Mouse (Mus musculus) kidney, adult 18-20 months (tissue): Measurements from ENCODE around the gene Filip1l.

Source experiments
- DNase-seq: peaks from one replicate; pipeline ENCODE4 v3.0.0; 2021

Filip1l gene

DNA sequence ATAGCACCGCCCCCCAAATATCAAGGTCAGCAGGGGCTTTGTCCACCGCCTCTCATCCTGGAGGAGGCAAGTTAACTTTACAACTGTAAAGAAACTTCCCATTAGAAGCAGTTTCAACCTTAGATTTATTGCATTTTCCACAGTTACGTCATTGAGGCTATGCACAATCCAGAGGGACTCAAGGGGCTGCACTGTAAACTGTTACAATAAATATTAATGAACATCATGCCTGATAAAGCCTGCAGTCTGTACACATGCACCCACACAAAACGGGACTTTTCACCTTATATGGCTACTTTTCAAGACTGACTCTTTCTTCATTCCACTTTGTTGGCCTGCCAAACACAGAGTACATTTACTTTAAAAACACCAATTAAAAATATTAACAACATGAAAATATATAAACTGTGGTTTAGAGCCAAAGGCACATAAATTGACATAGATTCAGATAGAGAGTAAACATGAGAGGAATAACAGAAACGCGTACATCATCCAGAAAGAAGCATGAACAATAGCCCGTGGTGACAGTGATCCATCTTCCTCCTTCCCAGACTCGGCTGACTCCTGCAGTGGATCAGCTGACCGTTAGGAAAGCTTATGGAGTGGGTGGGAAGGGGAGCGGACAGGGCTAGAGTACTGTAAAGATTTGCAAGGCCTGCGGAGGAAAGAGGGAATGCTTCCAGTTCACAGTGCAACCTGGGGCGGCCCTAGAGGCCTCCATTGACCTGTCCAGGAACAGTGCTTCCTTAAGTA is 131.3 kb downstream of the Filip1l start:
- DNase-seq: no peak

DNA sequence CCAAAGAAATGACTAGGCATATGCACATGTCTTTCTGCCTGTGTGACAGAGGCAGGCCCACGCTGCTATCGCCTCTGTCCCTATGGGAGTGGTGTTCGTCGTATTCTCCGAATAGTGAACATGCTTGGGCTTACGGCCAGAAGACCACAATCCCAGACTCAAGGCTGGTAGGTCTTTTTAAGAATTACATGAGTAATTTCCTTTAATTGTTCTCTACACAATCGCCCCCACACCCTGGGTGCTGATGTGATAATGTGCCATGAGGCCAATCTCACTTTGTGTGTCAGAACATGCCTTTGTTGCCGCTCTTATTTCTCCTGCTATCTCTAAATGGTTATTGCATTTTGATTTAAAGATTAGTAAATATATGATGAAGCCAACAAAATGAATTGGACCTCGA is 132.4 kb downstream of the Filip1l start:
- DNase-seq: no peak

DNA sequence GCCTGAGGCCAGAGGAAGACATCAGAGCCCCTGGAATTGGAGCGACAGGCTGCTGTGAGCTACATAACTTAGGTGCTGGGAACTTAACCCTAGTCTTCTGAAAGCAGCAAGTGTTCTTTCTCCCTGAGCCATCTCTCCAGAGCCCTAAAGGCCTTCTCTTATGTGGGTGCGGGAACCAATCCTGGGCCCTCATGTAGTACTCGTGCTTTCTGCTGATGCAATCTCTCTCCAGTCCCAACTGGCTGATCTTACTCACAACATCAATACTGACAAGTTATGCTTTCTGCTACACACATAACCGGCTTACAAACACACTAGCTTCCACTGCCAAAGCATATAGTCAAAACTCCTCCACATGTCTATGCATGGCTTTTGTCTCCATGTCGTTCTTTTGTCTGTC is 133.4 kb downstream of the Filip1l start:
- no peak for DNase-seq

DNA sequence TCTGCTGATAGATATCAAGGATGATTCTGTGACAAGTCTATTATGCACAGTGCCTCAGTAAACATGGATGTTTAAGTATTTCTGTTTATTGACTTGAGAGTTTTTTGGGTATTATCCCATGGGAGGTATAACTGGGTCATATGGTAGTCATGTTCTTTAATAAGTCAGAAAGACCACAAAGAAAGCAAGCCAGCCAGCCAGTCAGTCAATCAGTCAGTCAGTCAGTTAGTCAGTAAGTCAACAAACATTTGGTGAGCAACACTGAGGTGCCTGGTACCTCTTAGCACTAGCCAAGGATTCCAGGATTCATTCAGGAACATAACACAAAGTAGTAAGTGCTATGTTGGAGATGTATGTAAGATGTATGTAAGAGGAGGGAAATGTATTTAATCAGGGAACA is 135.8 kb downstream of the Filip1l start:
- no peak for DNase-seq

DNA sequence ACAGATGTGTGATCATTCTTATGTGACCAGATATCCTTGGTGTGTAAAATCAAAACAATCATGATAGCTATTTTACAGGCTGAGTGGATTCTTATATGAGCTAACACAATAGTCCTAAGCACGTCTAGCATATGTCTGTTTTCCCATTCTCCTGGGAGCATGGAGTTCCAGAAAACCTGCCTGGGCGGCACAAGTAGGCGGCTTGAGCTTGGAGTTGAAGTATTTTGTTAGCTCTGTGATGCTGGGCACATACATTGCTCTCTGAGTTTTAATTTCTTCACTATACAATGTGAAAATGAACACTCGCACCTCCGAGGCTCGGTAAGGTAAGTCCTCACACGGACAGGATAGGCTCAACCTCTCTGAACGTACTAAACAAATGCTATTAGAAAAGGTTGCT is 137.8 kb downstream of the Filip1l start:
- no peak for DNase-seq

DNA sequence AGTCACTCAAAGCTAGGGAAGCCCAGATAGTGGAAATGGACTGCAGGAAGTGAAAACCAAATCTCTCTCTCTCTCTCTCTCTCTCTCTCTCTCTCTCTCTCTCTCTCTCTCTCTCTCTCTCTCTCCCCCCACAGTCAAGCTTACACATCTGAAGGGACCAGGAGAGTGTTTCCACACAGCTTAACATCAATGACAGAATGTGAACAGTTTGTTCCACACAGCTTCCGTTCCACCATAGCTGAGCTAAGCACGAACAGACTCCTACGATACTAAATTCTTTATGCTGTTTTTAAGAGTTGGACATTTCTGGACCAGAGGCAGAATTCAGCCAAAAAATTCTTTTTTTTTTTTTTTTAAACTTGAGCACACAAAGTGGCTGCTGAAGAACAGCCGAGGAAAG is 139.0 kb downstream of the Filip1l start:
- DNase-seq: no peak

DNA sequence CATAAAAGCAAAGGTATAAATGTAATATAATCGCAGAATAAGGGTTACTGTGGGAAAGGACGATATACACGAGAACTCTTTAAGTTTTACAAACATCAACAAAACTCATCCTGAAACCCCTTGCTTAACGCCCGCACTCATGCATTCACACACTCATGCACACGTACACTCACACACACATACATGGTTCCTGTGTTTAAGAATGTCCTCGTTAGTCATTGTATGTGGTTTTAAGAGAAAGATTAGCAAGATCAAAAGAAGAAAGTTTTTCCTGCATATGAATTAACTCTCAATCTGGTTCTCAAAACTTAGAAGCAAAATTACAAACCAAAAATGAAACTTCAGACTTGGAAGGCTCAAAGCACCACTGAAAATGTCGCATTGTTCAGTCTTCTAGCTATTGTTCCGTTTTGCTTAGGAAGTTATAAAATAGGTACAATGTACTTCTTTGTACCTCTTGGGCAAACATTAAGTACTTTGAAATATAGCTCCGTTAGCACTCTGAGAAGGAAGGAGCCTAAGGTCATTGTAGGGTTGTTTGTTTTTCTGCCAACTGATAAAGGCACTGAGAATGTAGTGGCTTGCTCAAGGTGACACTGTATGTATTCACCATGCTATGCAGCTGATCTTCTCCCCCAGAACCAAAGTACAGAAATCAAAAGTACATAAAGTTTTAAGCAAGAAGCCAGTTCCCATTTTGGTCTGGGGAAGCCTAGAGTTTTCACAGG is 142.7 kb downstream of the Filip1l start:
- DNase-seq: no peak

DNA sequence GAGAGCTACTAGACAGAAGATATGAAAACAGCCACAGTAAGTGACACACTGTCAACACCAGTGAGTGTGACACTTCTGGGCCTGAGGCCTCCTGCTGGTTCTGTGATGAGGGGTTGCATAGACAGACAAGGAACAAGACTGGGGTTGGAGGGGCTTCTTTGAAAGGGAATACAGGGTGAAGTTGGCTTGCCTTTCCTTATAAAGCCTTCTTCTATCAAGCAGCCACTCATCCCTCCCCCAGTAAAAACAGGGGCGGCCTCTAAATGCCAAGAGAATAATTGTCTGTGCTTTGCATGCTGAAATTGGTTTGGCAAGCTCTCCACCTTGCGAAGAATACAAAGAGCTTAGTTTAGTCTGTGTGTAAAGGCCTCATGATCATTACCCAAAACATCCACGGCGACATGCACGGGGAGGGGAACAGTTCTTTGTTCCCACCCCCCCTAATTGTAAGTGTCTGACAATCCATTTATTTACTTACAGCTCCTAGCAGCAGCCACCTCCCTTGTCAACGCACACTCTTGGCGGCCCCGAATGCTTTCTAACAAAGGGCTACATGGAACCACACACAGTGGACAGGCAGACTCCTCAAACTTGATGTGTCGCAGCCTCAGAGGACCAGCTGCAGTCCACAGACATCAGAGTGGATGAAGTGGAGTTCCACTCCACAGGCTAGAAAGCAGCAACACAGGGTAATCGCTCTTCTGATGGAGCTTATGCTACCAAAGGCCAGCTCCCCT is 143.7 kb downstream of the Filip1l start:
- DNase-seq: no peak

DNA sequence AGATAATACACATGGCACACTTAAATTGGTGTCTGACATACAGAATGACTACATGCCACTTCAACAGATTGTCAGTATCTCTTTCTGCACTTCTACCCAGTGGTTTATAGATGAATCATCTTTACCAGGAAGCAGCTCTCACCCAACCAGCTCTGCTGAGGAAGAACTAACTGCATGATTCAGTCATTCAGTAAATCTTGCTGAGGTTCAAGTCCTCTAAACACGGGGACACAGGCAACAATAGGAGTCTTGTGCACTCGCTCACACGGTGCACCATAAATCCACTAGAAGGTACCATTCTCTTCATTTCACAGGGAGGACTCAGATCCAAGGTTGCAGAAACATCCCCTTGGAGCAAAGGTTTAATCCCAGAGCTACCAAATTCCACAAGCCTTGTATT is 148.0 kb downstream of the Filip1l start:
- no peak for DNase-seq

DNA sequence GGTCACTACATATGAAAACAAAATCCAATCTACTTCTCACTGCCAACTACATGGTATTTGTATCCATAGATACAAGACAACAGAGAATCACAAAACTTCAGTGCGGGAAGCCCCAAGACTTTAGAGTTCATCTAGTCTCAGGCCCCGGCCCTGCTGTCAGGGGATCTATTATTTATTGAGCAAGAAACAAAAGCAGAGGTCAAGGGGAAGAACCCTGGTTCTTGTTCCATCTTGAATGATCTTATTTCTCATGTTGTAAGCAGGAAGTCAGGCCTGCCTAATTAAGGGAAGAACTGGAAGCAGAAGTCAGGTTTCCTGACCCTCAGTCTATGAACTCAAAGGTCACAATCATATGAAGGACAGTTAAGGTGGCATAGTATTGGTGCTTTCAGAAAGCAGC is 149.3 kb downstream of the Filip1l start:
- DNase-seq: no peak

DNA sequence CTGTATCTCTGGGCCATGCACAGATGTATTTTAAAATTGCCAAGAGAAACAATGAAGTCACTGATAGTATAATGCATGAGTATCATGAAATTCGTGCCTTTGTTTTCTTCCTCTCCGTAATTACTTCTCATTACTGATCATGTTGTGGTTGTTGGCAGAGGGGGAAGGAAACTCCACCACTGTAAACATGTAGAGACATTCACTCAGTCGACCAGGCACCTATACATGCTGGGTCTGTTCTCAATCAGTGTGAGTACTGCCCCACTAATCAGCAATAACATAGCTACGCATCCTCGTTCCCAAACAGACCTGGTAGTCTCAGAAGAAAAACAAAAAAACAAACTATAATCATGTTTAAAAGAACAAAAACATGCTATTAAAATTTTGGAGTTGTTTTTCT is 149.9 kb downstream of the Filip1l start:
- no peak for DNase-seq

DNA sequence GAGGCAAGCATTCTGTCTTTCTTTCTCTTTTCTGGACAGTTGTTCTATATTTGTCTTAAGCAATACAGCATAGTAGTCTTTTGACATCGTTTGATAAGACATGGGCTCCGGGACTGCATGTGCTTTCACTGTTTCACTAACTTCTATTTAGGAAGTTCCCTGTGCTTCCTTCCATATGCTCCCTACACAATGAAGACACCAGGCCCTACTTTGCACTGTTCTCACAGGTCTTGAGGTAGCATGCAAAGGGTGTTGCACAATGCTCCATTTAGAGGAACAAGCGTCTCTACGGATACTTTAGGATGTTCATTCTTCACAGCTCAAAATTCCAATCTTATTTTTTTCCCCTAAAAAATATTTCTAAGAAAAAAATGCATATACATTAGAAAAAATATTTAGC is 151.8 kb downstream of the Filip1l start:
- no peak for DNase-seq

DNA sequence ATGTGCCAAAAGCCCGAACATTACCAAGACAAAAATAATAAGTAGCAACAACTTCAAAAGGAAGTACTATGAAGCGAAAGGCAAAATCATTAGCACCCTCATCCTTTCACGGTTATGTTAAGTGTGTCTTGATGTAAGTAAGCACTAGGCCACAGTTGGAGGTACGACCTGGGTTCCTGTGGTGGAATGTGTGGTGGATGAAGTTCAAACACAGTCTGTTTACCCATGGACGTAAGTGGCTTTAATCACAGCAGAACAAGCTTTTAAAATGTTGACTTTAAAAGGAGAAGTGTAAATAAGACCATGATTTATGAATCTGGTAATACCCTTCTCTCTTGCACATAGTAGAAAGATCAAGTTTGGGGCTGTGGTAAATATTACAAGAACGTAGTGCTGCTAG is 153.2 kb downstream of the Filip1l start:
- DNase-seq: no peak

DNA sequence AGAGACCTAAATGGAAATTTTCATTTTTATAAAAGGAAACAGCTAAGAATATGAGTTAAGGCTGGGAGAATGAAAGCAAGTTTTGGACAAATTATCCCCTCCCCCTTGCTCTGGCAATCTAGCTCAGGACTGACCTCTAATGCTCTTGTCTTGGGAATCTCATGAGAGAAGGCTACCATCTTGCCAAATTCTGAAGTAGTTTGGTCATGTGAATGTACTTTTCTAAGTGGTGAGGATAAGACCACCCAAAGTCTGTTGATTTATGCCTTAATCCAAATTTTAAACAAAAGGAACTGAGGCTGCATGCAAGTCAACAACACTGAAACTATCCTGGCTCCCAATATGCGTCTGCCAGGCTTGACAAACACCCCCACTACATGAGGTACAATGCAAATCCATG is 155.5 kb downstream of the Filip1l start:
- DNase-seq: no peak

DNA sequence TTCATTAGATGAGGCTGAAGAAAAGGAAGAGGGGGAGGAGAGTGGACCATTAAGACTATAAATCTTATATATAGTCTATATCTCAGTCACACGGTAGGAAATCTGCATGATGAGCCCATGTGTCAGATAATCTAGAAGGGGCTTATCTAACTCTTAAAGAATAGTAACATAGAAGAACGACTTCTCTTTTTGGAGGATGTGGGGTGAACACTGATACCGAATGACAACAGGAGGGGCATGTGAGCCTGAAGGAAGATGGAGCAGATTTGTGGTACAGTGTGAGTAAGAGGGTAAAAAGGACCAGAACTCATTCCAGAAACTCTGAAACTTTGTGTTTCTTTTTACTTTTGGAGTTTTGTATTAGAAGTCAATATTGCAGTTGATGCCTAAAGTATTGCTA is 156.2 kb downstream of the Filip1l start:
- DNase-seq: no peak

DNA sequence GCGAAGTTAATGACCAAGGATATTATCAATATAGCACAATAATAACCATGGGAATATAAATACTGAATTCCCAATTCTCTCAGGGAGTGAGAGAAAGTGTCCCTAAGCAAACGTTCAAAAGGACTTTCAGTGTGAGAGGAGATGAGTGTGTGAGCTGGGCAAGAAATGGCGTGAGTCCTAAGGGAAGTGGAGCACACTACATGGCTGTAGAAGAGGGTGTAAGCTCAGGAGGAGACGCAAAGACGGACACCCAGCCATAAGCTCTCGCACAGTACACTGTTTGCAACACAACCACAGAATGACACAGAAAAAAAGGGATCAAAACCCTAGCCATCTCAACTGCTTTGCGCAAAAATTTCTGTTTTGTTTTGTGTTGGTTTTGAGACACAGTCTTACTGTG is 160.7 kb downstream of the Filip1l start:
- DNase-seq: no peak

DNA sequence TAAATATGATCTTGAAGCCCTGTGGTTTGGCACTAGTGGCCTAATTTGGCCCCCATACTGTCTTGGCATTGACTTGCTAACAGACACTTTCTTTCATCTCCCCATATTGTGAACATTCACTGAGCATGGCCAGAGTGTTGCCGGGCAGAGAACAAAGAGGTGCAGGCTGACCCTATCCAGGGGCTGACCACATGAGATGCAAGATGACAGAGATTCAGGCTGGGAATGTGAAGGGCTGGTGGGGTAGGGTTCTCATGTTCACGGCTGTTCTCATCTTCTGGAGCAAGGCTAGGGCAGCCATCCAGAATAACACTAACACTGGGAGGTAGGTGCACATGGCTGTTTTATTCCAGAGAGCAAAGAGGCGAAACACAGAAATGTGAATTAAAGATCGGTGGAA is 161.5 kb downstream of the Filip1l start:
- no peak for DNase-seq

DNA sequence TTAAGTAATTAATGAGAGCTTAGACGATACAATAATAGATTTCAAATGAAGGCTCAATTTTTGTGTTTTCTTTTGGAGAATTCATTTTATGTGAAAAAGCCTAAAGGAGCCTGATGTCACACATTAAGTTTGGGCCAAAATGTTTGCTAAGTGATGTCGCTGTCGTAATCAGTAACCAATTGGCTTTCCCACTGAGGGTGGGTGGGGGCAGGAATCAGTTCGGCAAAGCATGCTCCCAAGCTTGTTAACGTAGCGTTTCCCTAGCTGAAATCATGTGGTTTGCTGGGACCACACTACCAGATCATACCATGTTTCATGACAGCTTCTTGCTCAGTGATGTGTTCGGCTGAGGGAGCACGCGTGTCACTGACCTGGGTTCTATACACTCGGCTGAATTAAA is 162.7 kb downstream of the Filip1l start:
- no peak for DNase-seq

DNA sequence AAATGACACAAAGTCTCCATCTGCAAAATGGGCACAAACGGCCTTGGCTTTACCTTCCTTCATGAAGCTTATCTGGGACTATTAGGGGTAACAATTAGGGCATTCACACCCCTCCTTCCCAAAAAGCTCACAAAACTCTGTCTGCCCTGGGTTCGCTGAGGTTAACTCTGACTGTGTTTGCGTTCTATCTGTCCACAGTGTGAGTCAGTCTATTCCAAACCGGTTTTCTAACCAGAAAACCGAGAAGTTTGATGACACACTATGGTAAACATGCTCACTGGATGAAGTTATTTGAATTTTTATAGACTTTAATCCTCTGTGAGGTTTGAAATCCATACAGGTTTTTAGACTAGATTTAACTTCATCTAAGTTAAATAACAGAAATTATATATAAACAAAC is 172.2 kb downstream of the Filip1l start:
- DNase-seq: no peak

DNA sequence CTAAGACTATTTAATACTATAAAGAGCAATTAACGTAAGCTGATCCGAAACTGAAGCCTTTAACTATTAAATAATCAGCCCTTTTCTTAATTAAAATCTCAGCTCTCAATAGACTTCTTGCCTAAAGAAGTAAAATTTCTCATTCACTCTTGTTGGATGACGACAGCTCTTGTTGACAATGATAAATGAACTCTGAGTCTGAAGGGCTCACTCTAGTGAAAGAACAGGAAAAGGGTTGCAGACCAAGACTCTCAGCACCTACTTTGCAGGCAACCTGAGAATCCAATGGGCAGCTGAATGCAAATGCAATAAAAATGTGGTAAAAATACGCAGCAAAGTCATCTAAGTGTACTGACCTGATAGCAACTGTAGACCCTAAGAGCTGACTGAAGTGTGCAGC is 172.6 kb downstream of the Filip1l start:
- DNase-seq: no peak

DNA sequence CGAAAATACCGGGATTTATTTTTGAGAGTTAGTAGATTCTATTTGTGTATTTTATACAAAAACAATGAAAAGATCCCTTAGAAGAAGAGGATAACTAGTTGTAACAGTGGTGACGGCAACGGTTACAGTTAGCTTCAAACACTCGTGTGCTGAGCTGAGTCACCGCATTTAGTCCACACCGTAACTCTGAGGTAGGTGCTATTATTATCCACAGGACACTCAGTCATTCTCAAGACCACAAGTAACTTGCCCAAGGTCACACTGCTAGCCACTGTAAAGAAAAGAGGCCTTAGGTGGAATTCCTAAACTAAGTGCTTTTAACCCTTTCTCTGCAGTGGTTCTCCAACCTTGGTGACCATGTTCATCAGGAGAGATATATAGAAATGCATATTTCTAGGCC is 174.0 kb downstream of the Filip1l start:
- no peak for DNase-seq

DNA sequence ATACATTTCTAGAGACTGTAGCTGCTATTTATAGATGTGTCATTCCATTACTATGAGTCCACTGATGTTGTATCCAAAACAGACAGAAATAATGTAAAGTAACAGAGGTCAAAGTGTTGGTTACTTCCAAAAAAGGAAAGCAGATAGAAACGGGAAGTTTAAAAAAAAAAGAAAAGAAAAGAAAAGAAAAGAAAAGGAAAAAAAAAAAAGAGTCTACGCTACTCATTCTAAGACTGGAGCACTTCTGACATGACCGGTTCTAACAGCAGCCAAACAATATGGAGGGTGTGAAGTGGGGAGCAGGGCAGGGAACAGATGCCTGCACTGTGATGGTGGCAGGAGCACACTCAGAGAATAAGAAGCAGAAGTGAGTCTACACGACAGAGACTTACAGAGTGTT is 175.6 kb downstream of the Filip1l start:
- no peak for DNase-seq

DNA sequence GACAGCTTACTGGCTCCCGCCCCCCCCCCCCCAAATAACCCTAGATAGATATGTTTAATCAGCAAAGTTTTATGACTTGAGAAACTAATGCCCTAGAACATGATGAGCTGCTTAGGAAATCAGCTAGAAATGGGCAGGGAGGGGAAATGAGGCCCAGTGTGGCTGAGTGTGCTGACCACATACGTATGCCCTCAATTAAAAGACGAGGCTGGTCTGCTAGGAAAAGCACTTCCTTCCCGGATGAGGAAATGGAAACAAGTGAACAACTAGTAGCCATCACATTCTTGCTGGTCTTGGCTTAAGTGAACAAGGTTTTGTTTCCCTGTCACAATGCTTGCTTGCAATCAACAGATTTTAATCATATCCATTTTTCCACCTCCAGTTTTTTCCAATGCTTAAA is 177.7 kb downstream of the Filip1l start:
- DNase-seq: no peak

DNA sequence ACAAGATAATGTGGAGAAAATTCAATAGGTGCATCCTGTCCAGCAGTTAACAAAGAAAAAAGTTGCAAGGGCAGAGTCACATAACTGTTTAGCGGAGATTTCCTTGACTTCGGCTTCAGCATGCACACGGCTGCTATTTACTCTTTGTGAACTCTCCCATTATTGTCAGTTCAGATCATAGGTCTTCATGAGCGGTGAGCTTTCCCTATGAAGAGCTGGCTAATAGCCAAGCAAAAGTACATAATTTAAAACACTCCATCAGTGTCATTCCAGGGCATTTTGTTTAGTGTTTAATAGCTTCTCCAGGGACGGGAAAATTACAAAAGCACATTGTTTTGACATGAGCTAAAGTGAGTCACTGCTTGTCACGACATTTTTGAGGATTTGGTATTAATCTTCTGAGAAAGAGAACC is 179.2 kb downstream of the Filip1l start:
- DNase-seq: no peak
